8 mouse cellular contexts compared by ENCODE assay signal in genomic region chr7:100684538-100684937, GRCm38 (mm10). TPM values are rescaled to one million over a fixed set of nuclear protein-coding genes. Genes with fewer than 3 reads are reported as not detected.
DNase-seq lines count a peak whose midpoint lies in the region; ATAC-seq and TF ChIP-seq lines count a peak whose summit lies in the region.

No protein-coding gene starts in this region.

- TF ChIP-seq POLR2A in cerebellum, adult 2 months (IDR thresholded peaks at IDR 0.05; ENCODE audit: borderline replicate concordance, insufficient read depth, low read length): no peak

- ATAC-seq in cerebellum, adult (ENCODE audit: insufficient number of reproducible peaks, low FRiP score, low TSS enrichment): no peak
- ATAC-seq in forebrain, embryonic 14.5 days: no peak

- H3K27me3 ChIP-seq in cerebellum, adult 2 months (ENCODE audit: control insufficient read depth, insufficient read depth, low read length): no peaks in the 10 kb centered on the region
- no peaks in the 10 kb centered on the region for H3K27me3 ChIP-seq in forebrain, embryonic 14.5 days (replicated peaks; ENCODE audit: control insufficient read depth, insufficient read depth, low read length)

- no peaks in the 10 kb centered on the region for H3K36me3 ChIP-seq in forebrain, embryonic 14.5 days (ENCODE audit: control insufficient read depth, insufficient read depth, low read length)

- no peak overlapping the region for H3K9ac ChIP-seq in forebrain, embryonic 14.5 days (ENCODE audit: low read length)

- TF ChIP-seq CTCF in cerebellum, adult 2 months (IDR thresholded peaks at IDR 0.05; ENCODE audit: borderline replicate concordance, insufficient read depth, low read depth, low read length): peak; percentile 50; the same call in 1 of the 2 replicates

- no peak overlapping the region for H3K27ac ChIP-seq in cerebellum, adult 2 months (ENCODE audit: insufficient read depth, low read length)
- H3K27ac ChIP-seq in forebrain, embryonic 14.5 days (ENCODE audit: low read depth, low read length): no peak overlapping the region

- WGBS in cerebellum, adult 2 months: 58% methylated on average over 7 of the region's 7 CpGs
- 59% methylated on average over 7 of the region's 7 CpGs for WGBS in forebrain, embryonic 14.5 days

- no peaks in the 10 kb centered on the region for H3K4me1 ChIP-seq in cerebellum, adult 2 months (ENCODE audit: control insufficient read depth, insufficient read depth, low read length)
- H3K4me1 ChIP-seq in forebrain, embryonic 14.5 days (ENCODE audit: control insufficient read depth, insufficient read depth, low read length): no peaks in the 10 kb centered on the region

- no peak overlapping the region for H3K4me2 ChIP-seq in forebrain, embryonic 14.5 days (ENCODE audit: low read length)

- H3K9me3 ChIP-seq in forebrain, embryonic 14.5 days (replicated peaks; ENCODE audit: control insufficient read depth, low read length): no peaks in the 10 kb centered on the region

- DNase-seq in cerebellum, adult 2 months: peak; percentile 31 to 33
- DNase-seq in 416B (ENCODE audit: low read depth): peak; percentile 86
- peak; percentile 22 for DNase-seq in adrenal gland, postnatal 25 days
- DNase-seq in forebrain, embryonic 14.5 days (ENCODE audit: low spot score): peak; percentile 77
- DNase-seq in kidney, postnatal 14 days: peak; percentile 68
- DNase-seq in lung, adult 18-20 months: peak; percentile 22 to 43
- peak; percentile 49 for DNase-seq in spleen, adult 12 weeks (ENCODE audit: low spot score)

- no peak overlapping the region for H3K4me3 ChIP-seq in cerebellum, adult 2 months (replicated peaks; ENCODE audit: insufficient read depth, low read depth, low read length)
- no peak overlapping the region for H3K4me3 ChIP-seq in forebrain, embryonic 14.5 days (ENCODE audit: low read depth, low read length)

RNA-seq across cellular contexts. Expression of gene Fam168a, which starts 21.9 kb away (rescaled TPM):
- polyA plus RNA-seq in cerebellum, adult 2 months (2012; rRNA removed): 127 and 144 TPM in 2 replicates
- total RNA-seq in adrenal gland, postnatal 25 days (2021): 53.3 and 64.6 TPM in 2 replicates
- polyA plus RNA-seq in forebrain, embryonic 14.5 days (2014; fragmentation: Nextera tagmentation; extraction: Ambion mirVana): 86.6 and 103 TPM in 2 replicates

RNA-seq across cellular contexts. Expression of gene Plekhb1, which starts 22.3 kb away (rescaled TPM):
- 868 and 1,066 TPM in 2 replicates for polyA plus RNA-seq in cerebellum, adult 2 months (2012; rRNA removed)
- total RNA-seq in adrenal gland, postnatal 25 days (2021): 2.1 and 3.3 TPM in 2 replicates
- 5.7 and 8.0 TPM in 2 replicates for polyA plus RNA-seq in forebrain, embryonic 14.5 days (2014; fragmentation: Nextera tagmentation; extraction: Ambion mirVana)

Comparison
In these comparisons a context has a peak if more than half of its experiments do, and no peak if none do; other contexts are left out.
1. DNase-seq: peak in every context shown above with its lines; median percentile 86 in 416B; 77 in forebrain, embryonic 14.5 days; 68 in kidney, postnatal 14 days; 49 in spleen, adult 12 weeks; 32 in lung, adult 18-20 months; 32 in cerebellum, adult 2 months; 22 in adrenal gland, postnatal 25 days.
2. RNA of gene Plekhb1, which starts 22.3 kb away (polyA plus RNA-seq): 868 to 1,066 TPM in cerebellum, adult 2 months; 5.7 to 8.0 TPM in forebrain, embryonic 14.5 days; every median in the first group is over 10 times any median in the second.